Mouse (Mus musculus) brain, embryonic 14.5 days (tissue): ENCODE results near the gene Smpdl3b. TPM values are rescaled to one million over a fixed set of nuclear protein-coding genes. Genes with fewer than 3 reads are reported as not detected.
"Not testable (repeated sequence)": the region's sequence is repeated elsewhere in the genome, so short reads cannot be mapped to it uniquely, and the experiment has no call there.

Experiments used
- DNase-seq: peaks from one replicate; pipeline ENCODE4 v3.0.0-alpha.2; 2011; ENCODE audit warnings: low read depth
- CTCF ChIP-seq: fragments of 200-500 bp; IDR thresholded peaks from 2 replicates; pipeline ENCODE4 v1.5.1; 2012; ENCODE audit warnings: inconsistent platforms, mild to moderate bottlenecking, moderate library complexity, borderline replicate concordance; ENCODE audit not compliant: insufficient read depth, insufficient read length; ENCODE audit errors: extremely low read depth
- POLR2A ChIP-seq: fragments of 200-500 bp; IDR thresholded peaks from 2 replicates; pipeline ENCODE4 v1.6.1; 2012; ENCODE audit warnings: mild to moderate bottlenecking, inconsistent platforms, borderline replicate concordance; ENCODE audit not compliant: poor library complexity, insufficient read depth, insufficient read length, severe bottlenecking; ENCODE audit errors: extremely low read depth
- polyA plus RNA-seq: library from polyadenylated mRNA; depleted of rRNA; stranded (reverse); fragments of >200 nt; gene quantifications from 2 replicates; pipeline ENCODE4 v1.2.3, GENCODE M21; 2012

Gene Smpdl3b
- polyA plus RNA-seq, 1 experiment, result 0.78 TPM

DNA sequence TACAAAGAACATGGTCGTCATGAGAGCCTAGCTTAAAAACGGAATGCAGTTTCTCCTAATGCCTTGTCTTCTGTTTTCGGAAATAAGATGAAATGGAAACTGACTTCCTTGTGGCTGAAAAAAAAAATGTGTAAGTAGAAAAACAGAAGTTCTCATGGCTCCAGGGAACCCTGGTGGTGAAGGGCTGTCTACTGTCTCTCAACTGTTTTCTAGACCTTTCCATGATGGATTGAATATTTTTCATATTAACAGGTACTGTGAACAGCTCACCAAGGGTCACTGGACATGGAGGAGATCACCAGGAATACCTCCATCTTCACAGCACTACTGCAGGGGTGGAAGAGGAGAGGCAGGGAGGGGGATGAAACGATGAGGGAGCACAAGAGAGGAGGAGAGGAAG is 41.0 kb upstream of the Smpdl3b start:
- TF ChIP-seq POLR2A (no peak), CTCF (no peak)

DNA sequence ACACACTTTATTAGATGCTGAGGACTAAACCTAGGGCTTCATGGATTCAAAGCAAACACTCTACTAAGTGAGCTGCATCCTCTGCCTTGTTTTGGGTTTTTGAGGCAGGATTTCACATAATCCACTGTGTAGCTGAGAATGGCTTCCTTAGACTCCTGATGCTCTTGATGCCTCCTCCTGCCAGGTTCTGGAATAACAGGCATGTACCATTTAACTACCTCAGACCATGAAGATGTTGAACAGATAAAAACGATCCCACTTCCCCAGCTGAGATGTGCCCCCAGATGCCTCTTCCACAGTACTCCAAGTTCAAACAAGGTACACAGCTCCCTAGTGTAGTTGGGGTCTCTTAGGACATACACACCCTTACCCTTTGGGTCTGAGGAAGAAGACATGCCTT is 40.4 kb upstream of the Smpdl3b start:
- no peak for TF ChIP-seq POLR2A
- TF ChIP-seq CTCF, result no peak
- no peak for DNase-seq

More for the DNA sequence above, 41.0 kb upstream of the Smpdl3b start:
- no peak for DNase-seq

DNA sequence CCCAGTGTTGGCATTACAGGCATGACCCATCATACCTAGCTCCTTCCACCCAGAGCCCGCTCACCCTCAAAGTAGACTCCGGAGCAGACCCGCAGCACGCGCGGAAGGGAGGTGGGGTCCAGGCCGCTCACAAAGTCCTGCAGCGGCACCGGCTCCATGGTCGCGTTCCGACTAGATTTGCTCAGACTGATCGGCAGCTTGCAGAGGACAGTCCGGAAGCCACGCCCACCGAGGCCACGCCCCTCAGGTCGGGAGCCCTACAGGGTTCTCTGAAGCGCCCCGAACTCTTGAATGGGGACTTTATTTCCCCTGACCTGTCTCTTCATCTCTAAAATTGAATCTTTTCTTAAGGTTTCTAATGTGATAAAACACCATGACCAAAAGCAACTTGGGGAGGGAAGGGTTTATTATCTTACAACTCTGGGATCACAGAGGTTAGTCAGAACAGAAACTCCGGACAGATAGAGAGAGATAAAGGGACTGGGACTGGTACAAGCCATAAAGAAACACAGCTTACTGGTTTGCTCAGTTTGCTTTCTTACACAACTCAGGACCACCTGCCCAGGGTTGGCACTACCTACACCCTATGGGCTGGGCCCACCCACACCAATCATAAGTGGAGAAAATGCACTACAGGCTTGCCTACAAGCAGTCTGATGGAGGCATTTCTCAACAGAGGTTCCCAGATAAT is 39.3 kb upstream of the Smpdl3b start, which contains the start of gene Themis2:
Themis2 (minus strand) TSS at position 192 of the 691 bp plus-strand sequence.
- no peak for TF ChIP-seq CTCF
- peak; percentile 53 for DNase-seq

DNA sequence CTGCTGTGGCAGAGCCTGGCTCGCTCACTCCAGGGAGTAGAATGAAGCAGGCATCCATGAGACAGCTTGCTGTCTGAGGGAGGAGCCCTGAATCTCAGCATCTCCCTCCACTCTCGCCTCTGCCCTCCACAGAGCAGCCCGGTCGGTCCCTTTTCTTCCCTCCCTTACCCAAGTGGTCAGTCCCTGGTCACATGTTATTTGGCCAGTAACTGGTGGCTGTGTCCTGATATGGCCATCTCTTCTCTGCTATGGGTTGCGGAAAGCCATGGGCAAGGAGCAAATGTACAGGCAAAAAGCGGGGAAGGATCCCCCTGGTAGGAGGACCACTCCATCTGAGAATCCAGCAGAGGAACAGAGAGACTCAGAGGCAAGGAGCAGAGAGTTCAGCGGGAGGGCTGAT is 38.1 kb upstream of the Smpdl3b start:
- no peak for DNase-seq
- no peak for TF ChIP-seq CTCF
- TF ChIP-seq POLR2A, result no peak

DNA sequence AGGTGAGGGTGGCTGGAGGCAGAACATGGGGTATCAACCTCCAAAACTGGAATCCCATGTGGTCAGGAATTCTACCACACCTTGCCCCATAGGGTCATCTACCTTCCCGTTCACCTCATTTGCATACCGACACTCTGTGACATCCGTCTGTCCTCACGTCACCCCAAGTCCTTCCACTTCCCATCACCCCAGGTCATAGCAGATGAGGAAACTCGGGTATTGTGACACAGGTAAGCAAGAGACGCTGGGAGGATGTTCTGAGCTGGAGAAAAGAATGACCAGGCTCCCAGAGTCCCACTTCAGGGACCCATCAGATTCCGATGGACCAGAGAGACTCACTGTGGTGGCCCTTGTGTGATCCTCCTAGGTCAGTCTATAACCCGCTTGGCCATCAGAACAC is 37.7 kb upstream of the Smpdl3b start:
- no peak for DNase-seq
- TF ChIP-seq CTCF, result no peak
- TF ChIP-seq POLR2A, result no peak

DNA sequence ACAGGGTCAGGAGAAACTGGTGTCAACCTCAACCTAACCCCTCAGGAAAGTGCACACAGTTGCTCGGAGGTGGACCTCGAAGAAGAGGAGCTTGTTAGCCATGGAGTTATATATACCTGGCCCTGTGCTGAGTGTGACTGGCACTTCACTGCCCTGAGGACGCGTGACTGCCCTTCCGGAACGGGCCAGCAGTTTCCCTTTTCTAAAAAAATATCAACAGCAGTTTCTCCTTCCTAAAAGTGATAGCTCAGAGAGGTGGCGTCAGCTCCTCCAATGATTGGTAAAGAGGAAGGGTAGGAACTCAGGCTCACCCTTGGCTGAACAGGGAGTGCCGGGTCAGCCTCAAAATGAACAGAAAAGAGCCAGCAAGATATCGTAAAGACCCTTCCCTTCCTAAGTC is 37.0 kb upstream of the Smpdl3b start:
- DNase-seq, result no peak
- TF ChIP-seq CTCF, result no peak
- TF ChIP-seq POLR2A, result no peak

DNA sequence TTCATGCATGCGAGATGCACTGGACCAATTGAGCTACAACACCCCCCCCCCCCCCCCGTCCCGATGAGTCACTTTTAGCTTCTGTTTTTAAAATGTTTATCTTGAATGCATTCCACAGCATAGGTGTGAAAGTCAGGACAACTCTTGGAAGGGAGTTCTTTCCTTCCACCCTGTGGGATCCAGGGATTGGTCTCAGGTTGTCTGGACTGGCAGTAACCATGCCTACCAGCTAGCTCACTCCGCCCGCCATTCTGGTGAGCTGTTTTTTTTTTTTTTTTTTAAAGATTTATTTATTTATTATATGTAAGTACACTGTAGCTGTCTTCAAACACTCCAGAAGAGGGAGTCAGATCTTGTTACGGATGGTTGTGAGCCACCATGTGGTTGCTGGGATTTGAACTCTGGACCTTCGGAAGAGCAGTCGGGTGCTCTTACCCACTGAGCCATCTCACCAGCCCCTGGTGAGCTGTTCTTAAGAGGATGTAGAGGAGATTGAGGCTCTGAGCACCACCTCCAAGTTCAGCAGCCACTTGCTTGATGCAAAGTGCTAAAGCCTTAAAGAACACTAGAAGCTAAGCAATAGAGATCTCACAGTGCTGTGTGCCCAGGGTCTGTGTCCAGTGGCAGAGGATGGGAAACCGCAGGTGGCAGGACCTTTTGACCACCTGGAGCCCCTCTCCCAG is 36.4 kb upstream of the Smpdl3b start:
- not testable (repeated sequence) for DNase-seq

DNA sequence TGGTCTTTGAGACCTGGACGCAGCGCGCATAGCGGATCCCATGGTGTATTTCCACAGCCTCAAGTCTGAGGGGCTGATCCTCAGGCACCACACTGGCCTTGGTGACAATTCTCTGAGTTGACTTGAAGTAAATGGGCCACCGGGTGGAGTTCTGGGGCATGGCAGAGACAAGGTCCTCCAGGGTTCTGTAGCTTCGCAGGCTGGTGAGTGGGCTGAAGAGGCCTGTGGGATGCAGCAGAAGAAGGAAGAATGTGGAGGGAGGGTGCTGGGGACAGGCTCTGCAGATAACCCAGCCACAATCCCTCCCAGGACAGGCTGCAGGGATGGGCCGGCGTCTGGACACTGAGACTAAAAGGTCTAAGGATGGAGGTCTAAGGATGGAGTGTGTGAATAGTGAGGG is 32.7 kb upstream of the Smpdl3b start:
- DNase-seq, result no peak
- TF ChIP-seq POLR2A (no peak), CTCF (no peak)

DNA sequence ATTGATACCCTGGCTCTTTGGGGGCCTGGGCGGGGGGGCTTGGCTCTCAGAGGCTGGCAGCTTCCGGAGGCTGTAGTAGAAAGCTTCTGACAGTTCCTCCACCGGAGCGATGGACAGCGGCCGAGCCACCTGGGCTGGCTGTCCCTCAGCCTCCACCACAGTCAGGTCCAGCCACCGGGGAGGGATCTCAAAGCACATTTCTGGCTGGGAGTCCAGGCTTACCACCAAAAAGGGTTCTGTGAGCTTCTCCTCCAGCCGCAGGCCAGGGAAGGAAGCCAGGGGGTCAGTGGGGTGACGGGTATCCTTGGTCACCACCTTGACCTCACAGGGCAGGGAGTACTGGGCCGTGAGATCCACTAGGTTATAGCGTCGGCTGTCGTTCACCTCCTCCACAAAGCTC is 28.2 kb upstream of the Smpdl3b start:
- TF ChIP-seq POLR2A (no peak), CTCF (no peak)
- DNase-seq, result no peak

DNA sequence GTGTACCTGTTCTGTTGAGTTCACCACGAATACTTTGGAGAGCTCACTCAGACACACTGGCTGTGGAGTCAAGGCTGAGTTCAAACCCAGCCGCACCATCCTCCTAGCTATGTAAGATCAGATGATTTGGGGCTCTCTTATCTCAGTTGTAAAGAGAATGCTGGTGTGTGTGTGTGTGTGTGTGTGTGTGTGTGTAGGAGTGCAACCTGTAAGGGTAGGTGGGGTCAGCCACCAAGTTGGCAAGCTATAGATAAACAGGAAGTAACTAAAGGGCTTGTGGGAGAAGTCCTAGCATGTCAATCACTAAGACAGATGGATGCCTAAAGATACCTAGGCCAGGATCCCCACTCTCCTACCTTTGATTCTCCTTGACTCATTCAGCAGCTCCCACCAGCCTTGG is 26.7 kb upstream of the Smpdl3b start:
- TF ChIP-seq CTCF (no peak), POLR2A (no peak)
- no peak for DNase-seq

DNA sequence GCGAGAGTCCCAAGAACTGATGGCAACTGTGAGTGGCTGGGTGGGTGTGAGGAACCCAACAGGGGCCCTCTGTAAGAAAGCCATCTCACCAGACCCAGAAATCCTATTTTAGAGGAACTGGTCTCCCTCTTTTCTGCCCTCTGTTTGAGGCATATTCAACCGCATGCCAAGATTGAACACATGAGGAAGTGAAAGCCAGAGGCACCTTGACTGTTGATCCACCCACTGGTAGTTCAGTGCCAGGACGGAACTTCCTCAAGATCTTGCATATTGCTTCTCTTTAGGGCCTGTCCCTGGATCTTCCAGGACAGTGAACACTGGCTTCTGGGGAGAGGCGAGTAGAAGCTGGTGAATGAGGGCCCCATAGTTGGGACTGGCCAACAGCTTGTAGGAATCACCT is 23.2 kb upstream of the Smpdl3b start:
- no peak for DNase-seq
- no peak for TF ChIP-seq POLR2A
- no peak for TF ChIP-seq CTCF

DNA sequence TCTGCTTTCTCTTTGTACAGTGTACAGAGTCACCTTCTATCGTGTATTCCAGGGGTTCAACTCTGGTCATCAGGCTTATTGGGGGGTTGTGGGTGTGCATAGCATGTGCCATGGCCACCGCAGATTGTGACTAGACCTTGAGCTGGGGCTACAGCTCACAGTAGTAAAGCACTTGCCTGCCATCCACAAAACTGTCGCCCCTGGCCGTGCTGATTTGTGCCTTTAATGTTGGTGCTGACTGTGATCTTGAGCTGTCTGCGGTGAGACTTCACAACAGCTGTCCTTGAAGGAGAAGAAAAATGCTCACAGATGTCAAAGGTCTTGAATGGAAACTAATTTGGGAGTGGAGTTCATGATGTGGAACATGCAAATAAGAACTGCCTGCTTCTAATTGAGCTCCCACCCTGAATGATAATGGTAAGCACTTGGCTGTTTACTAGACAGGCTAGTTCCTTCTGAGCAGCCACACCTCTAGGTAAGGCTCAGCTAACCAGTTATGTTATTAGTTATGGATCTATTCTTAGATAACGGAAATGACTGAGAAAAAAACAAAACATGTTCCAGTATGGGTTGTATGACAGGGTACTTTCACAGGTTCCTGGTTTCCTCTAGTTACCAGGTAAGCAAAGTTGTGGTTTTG is 21.6 kb upstream of the Smpdl3b start:
- no peak for DNase-seq
- TF ChIP-seq CTCF, result no peak
- no peak for TF ChIP-seq POLR2A
